16 mouse cellular contexts compared by ENCODE assay signal in the genomic region with DNA sequence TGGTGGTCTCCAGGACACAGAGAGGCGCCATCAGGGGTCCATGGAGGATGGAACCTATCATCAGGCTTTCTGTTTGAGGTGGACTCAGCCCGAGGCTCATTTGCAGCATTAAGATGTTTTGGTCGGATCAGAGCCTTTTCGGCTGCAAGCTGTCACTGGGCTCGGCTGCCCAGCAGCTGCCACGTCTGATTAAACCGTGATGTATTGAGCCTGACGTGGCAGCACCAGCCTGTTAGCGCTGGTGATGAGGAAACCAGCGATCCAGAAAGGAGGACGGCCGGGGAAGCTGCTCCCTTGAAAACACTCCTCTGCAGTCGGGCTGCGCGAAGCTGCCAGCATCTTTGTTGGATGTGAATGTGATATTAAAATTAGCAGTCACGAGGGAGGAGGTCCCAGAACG. TPM values are rescaled to one million over a fixed set of nuclear protein-coding genes. Genes with fewer than 3 reads are reported as not detected.
A peak's percentile ranks its signal among the peaks of the same experiment; 100 is the strongest.
DNase-seq lines count a peak whose midpoint lies in the region; ATAC-seq and TF ChIP-seq lines count a peak whose summit lies in the region.
"Had no signal": no experiment of that assay in that cellular context is flagged by ENCODE, and none has a peak within 500 bp of the region (broad histone marks: within the 10 kb centered on the region; RNA-seq: fewer than 3 reads in every experiment).

No protein-coding gene starts in this region.

- WGBS in midbrain, embryonic 11.5 days: 48% methylated on average over 17 of the region's 17 CpGs
- whole genome bisulfite sequencing in lung, adult 2 months: 73% methylated on average over 17 of the region's 17 CpGs

- ATAC-seq in midbrain, embryonic 11.5 days (ENCODE audit: low FRiP score): peak; percentile 52; the same call in 1 of the 2 replicates
- ATAC-seq: CD4-positive, CD25-positive, alpha-beta regulatory T cell, adult 4 months had no signal

- no peaks in the 10 kb centered on the region for H3K27me3 ChIP-seq in midbrain, embryonic 11.5 days (ENCODE audit: control insufficient read depth, insufficient read depth, low read length)
- H3K27me3 ChIP-seq: lung, embryonic 15.5 days; megakaryocyte, embryonic 14.5 days had no signal

- peaks cover 2% of the 10 kb centered on the region for H3K4me1 ChIP-seq in midbrain, embryonic 11.5 days (ENCODE audit: control insufficient read depth, insufficient read depth, low read length)
- H3K4me1 ChIP-seq in lung, adult 2 months (ENCODE audit: control insufficient read depth, insufficient read depth, low read length): no peaks in the 10 kb centered on the region
- H3K4me1 ChIP-seq: lung, embryonic 15.5 days; megakaryocyte, embryonic 14.5 days had no signal

- no peak overlapping the region for H3K4me3 ChIP-seq in midbrain, embryonic 11.5 days (ENCODE audit: low read depth, low read length)
- H3K4me3 ChIP-seq in lung, adult 2 months (replicated peaks; ENCODE audit: extremely low read depth, low read depth, low read length): no peak overlapping the region
- H3K4me3 ChIP-seq: heart, adult 2 months; lung, embryonic 15.5 days; megakaryocyte, embryonic 14.5 days had no signal

- TF ChIP-seq POLR2A in lung, adult 2 months (IDR thresholded peaks at IDR 0.05; ENCODE audit: borderline replicate concordance, extremely low read depth, low read depth, low read length): no peak

- no peak overlapping the region for H3K4me2 ChIP-seq in midbrain, embryonic 11.5 days
- H3K4me2 ChIP-seq: lung, embryonic 15.5 days had no signal

- H3K36me3 ChIP-seq in midbrain, embryonic 11.5 days (ENCODE audit: control insufficient read depth, insufficient read depth, low read length): no peaks in the 10 kb centered on the region
- H3K36me3 ChIP-seq: lung, embryonic 15.5 days had no signal

- intact Hi-C loops in heart, postnatal 36 days (cut with DNase I): no loop called here

- H3K27ac ChIP-seq in midbrain, embryonic 11.5 days (ENCODE audit: low read depth, low read length): no peak overlapping the region
- H3K27ac ChIP-seq: heart, adult 2 months; lung, embryonic 15.5 days had no signal

- no peak overlapping the region for H3K9ac ChIP-seq in midbrain, embryonic 11.5 days (ENCODE audit: low read length)
- H3K9ac ChIP-seq: lung, embryonic 15.5 days had no signal

- H3K9me3 ChIP-seq in midbrain, embryonic 11.5 days (ENCODE audit: control insufficient read depth, low read length): no peaks in the 10 kb centered on the region
- H3K9me3 ChIP-seq: lung, embryonic 15.5 days had no signal

- no peak for TF ChIP-seq CTCF in lung, adult 2 months (IDR thresholded peaks at IDR 0.05; ENCODE audit: insufficient read depth, low read length)

- DNase-seq in heart, adult 18-20 months: peak; percentile 10 to 11
- no peak for DNase-seq in heart, postnatal 36 days
- peak; percentile 21 to 22 for DNase-seq in right cerebral cortex, adult 2 months (ENCODE audit: low spot score in 2 of 2)
- no peak for DNase-seq in right cerebral cortex, postnatal 10 days (ENCODE audit: low spot score in 2 of 2)
- DNase-seq in midbrain, embryonic 11.5 days (ENCODE audit: low spot score, missing footprints): no peak
- DNase-seq in lung, adult 2 months: no peak
- DNase-seq in right cerebral cortex, postnatal 36 days (ENCODE audit: low spot score in 2 of 2): no peak
- DNase-seq: heart, postnatal 10 days; kidney, adult 2 months; right cerebral cortex, postnatal 14 days had no signal

RNA-seq across cellular contexts. Expression of a gene that starts 29.4 kb away (rescaled TPM):
- total RNA-seq in heart, adult 18-20 months (2021): not detected
- not detected for total RNA-seq in heart, postnatal 36 days (2021)
- not detected in 2 replicates for polyA plus RNA-seq in midbrain, embryonic 11.5 days (2014; fragmentation: Nextera tagmentation; extraction: Ambion mirVana)
- not detected in 2 replicates for polyA plus RNA-seq in lung, adult 2 months (2012; rRNA removed)
- total RNA-seq: heart, adult 2 months; heart, postnatal 10 days had no signal
- polyA plus RNA-seq: CD4-positive, CD25-positive, alpha-beta regulatory T cell, adult 4 months; kidney, adult 2 months; limb, embryonic 14.5 days; lung, embryonic 15.5 days; neural tube, embryonic 11.5 days had no signal

Comparison
In these comparisons a context has a peak if more than half of its experiments do, and no peak if none do; other contexts are left out.
1. DNase-seq: peak in heart, adult 18-20 months (2 of 2) and right cerebral cortex, adult 2 months (2 of 2); none in heart, postnatal 36 days (0 of 2), right cerebral cortex, postnatal 10 days (0 of 2), midbrain, embryonic 11.5 days (single experiment), lung, adult 2 months (single experiment) and right cerebral cortex, postnatal 36 days (0 of 2).